Mouse (Mus musculus): Measurements from ENCODE around the gene Dolk. TPM values are rescaled to one million over a fixed set of nuclear protein-coding genes. Genes with fewer than 3 reads are reported as not detected.

Gene Dolk
- polyA plus RNA-seq, 1 experiment from 2014 or later: 37.4 TPM

DNA sequence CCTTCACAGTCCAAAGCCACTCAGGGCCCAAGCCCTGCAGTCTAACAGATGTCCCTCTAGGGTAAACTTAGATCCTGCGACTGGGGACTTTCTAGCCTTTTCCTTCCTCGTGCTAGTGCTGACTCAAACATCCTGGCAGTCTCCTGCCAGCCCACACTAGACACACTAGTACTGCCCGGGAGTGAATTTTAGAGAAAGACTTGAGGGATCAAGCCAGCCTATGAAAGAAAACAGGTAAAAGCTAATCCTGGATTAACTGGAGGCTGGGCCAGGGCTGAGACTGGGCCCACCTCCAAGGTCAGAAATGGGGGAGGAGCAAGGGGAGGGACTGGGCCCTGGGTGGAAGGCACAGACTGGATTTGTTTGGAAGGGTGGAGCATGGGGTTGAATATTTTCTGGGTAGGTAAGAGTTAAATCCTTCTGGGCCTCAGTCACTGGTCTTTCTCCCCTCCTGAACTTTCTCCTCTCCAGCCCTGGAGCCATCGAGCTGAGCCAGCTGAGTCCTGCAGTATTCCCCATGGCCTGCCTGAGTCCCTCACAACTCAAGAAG lies 19.7 kb downstream of the Dolk start:
- Histone ChIP-seq H3K9ac (replicated peaks) (no peak overlapping the region), H3K9me3 (replicated peaks) (no peaks in the 10 kb centered on the region), H3K27me3 (replicated peaks) (no peaks in the 10 kb centered on the region), H3K36me3 (peaks cover 40% of the 10 kb centered on the region), H3K4me3 (replicated peaks) (no peak overlapping the region), H3K4me1 (peaks cover 56% of the 10 kb centered on the region), H3K27ac (replicated peaks) (peak overlapping the region; percentile 71), H3K4me2 (no peak overlapping the region)
- ATAC-seq (ENCODE audit: low FRiP score): no peak
- WGBS: 34% methylated on average over 4 of the region's 4 CpGs

- ATAC-seq (ENCODE audit: low FRiP score): no peak; the same call in 1 of the 2 replicates
- peak within 1 kb of the TSS; percentile 71 for H3K27ac ChIP-seq (replicated peaks)
- 43% methylated on average over 5 of the region's 5 CpGs for WGBS
- no peak within 1 kb of the TSS for H3K4me2 ChIP-seq
- peaks cover 56% of the 10 kb centered on the region for H3K4me1 ChIP-seq
- H3K9me3 ChIP-seq (replicated peaks): no peaks in the 10 kb centered on the region
- H3K9ac ChIP-seq (replicated peaks): no peak within 1 kb of the TSS
- no peaks in the 10 kb centered on the region for H3K27me3 ChIP-seq (replicated peaks)
- H3K4me3 ChIP-seq (replicated peaks): no peak within 1 kb of the TSS
- H3K36me3 ChIP-seq: peaks cover 46% of the 10 kb centered on the region
These were observed 20.3 kb downstream of the Dolk start, which contains the start of gene Phyhd1 for GRCm38 (mm10) chr2:30265767-30266253. Gene Phyhd1, plus strand, starts transcription at chr2:30266203.

GRCm38 (mm10) chr2:30264671-30265519 lies 21.2 kb downstream of the Dolk start:
- Histone ChIP-seq H3K27ac (replicated peaks) (peak overlapping the region; percentile 71; the same call in 1 of the 2 replicates), H3K9me3 (replicated peaks) (no peaks in the 10 kb centered on the region), H3K4me3 (replicated peaks) (no peak overlapping the region), H3K27me3 (replicated peaks) (no peaks in the 10 kb centered on the region), H3K36me3 (peaks cover 53% of the 10 kb centered on the region), H3K4me1 (peaks cover 53% of the 10 kb centered on the region), H3K9ac (replicated peaks) (no peak overlapping the region), H3K4me2 (no peak overlapping the region)
- WGBS: 67% methylated on average over 7 of the region's 7 CpGs
- ATAC-seq (ENCODE audit: low FRiP score): no peak

GRCm38 (mm10) chr2:30263811-30264210 lies 22.3 kb downstream of the Dolk start:
- H3K4me2 ChIP-seq: no peak overlapping the region
- no peak overlapping the region for H3K9ac ChIP-seq (replicated peaks)
- peaks cover 61% of the 10 kb centered on the region for H3K36me3 ChIP-seq
- peaks cover 56% of the 10 kb centered on the region for H3K4me1 ChIP-seq
- WGBS: 94% methylated on average over 6 of the region's 6 CpGs
- no peaks in the 10 kb centered on the region for H3K27me3 ChIP-seq (replicated peaks)
- H3K9me3 ChIP-seq (replicated peaks): no peaks in the 10 kb centered on the region
- no peak overlapping the region for H3K27ac ChIP-seq (replicated peaks)
- ATAC-seq (ENCODE audit: low FRiP score): no peak
- H3K4me3 ChIP-seq (replicated peaks): no peak overlapping the region

DNA sequence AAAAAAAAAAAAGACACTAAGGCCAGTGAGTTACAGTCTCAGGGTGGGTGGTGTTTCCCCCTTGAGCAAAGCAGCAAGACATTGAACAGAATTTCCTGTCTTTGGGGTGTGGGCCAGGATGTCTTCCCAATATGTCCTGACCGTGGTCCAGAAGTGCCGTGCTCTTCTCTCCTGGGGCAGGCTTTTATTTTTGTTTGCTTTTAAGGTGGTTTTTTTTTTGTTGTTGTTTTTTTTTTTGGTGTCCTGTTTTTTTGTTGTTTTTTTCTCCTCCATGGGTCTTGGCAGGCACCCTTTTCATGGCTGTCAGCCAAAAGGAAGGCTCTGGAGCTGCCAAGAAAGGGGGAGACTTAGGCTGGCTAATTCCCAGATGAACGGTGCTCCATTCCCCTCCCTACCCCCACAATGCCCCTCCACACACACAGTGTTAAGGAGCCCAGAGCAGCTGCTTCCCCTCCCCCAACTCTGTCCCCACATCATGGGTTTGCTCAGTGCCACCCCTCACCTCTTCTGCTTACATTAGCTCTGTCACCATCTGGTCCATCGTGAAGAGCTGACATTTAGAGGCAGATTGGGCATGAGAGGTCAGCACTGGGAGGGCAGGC lies 23.2 kb downstream of the Dolk start:
- Histone ChIP-seq H3K36me3 (peaks cover 67% of the 10 kb centered on the region), H3K27ac (replicated peaks) (peak overlapping the region; percentile 37; the same call in 1 of the 2 replicates), H3K4me2 (no peak overlapping the region), H3K4me3 (replicated peaks) (no peak overlapping the region), H3K9ac (replicated peaks) (no peak overlapping the region), H3K9me3 (replicated peaks) (no peaks in the 10 kb centered on the region), H3K4me1 (peaks cover 58% of the 10 kb centered on the region), H3K27me3 (replicated peaks) (no peaks in the 10 kb centered on the region)
- 40% methylated on average over 4 of the region's 4 CpGs for WGBS
- peak; percentile 60 for ATAC-seq (ENCODE audit: low FRiP score)

GRCm38 (mm10) chr2:30261921-30262839 lies 24.0 kb downstream of the Dolk start:
- Histone ChIP-seq H3K36me3 (peaks cover 75% of the 10 kb centered on the region), H3K4me3 (replicated peaks) (no peak overlapping the region), H3K4me2 (no peak overlapping the region), H3K9ac (replicated peaks) (no peak overlapping the region), H3K4me1 (peaks cover 64% of the 10 kb centered on the region), H3K27me3 (replicated peaks) (no peaks in the 10 kb centered on the region), H3K9me3 (replicated peaks) (no peaks in the 10 kb centered on the region), H3K27ac (replicated peaks) (peak overlapping the region; percentile 28; the same call in 1 of the 2 replicates)
- 83% methylated on average over 18 of the region's 18 CpGs for WGBS
- ATAC-seq (ENCODE audit: low FRiP score): no peak

DNA sequence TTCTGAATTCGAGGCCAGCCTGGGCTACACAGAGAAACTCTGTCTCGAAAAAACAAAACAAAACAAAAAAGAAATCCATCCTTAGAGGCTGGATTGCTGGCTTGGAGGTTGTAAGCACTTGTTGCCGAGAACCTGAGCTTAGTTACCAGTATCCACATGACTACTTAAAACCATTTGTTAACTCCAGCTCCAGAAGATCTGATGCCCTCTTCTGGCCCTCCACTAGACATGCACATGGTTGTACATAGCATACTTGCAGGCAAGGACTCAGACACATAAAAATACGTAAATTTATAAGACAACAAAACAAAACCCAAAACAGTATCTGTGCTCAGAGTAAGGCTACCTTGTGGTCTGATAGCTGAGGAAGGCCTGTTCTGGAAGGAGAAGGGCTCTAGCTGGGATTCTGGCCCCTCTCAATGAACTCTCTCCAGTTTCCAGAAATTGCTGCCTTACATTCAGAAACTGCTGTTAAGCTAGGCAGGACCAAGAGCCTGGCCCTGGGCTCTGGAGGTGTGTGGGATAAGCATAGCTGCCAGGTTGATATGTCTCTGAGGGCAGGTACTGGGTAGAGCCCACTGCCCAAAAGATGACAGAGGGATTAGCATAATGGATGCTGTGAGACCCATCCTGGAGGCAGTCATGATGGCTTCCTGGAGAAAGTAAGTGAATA lies 24.9 kb downstream of the Dolk start:
- Histone ChIP-seq H3K27ac (replicated peaks) (no peak overlapping the region), H3K27me3 (replicated peaks) (no peaks in the 10 kb centered on the region), H3K36me3 (peaks cover 84% of the 10 kb centered on the region), H3K4me3 (replicated peaks) (no peak overlapping the region), H3K4me1 (peaks cover 55% of the 10 kb centered on the region), H3K9me3 (replicated peaks) (no peaks in the 10 kb centered on the region), H3K4me2 (no peak overlapping the region), H3K9ac (replicated peaks) (no peak overlapping the region)
- WGBS: 91% methylated on average over 4 of the region's 4 CpGs
- ATAC-seq (ENCODE audit: low FRiP score): no peak

GRCm38 (mm10) chr2:30259131-30260064 lies 26.7 kb downstream of the Dolk start:
- Histone ChIP-seq H3K27ac (replicated peaks) (no peak overlapping the region), H3K9ac (replicated peaks) (no peak overlapping the region), H3K4me1 (peaks cover 38% of the 10 kb centered on the region), H3K4me3 (replicated peaks) (no peak overlapping the region), H3K27me3 (replicated peaks) (no peaks in the 10 kb centered on the region), H3K9me3 (replicated peaks) (no peaks in the 10 kb centered on the region), H3K4me2 (no peak overlapping the region), H3K36me3 (peaks cover 93% of the 10 kb centered on the region)
- ATAC-seq (ENCODE audit: low FRiP score): no peak
- WGBS: 89% methylated on average over 15 of the region's 15 CpGs

DNA sequence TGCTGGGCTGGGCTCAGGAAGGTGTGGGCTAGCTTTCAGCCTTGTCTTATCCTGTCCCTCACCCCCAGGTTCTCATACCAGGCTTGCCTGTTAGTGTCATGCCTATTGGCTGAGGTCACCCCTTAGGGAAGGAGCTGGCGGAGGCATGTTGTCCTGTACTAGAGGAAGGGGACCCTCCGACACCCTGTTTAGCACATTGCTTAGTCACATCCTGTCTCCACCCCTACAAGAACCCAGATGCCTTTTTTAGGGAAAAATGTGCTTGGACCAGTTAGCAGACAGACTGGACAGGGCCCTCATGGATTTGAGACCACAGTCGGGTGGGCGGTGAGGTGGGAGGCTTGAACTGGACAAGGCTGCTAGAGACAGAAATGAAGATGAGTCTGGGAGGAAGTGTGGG lies 27.5 kb downstream of the Dolk start:
- peaks cover 85% of the 10 kb centered on the region for H3K36me3 ChIP-seq

More for the DNA sequence above, 27.5 kb downstream of the Dolk start:
- peaks cover 31% of the 10 kb centered on the region for H3K4me1 ChIP-seq
- no peaks in the 10 kb centered on the region for H3K27me3 ChIP-seq (replicated peaks)
- H3K27ac ChIP-seq (replicated peaks): no peak overlapping the region
- H3K9ac ChIP-seq (replicated peaks): no peak overlapping the region
- H3K4me2 ChIP-seq: no peak overlapping the region
- no peak overlapping the region for H3K4me3 ChIP-seq (replicated peaks)
- 82% methylated on average over 4 of the region's 4 CpGs for WGBS
- H3K9me3 ChIP-seq (replicated peaks): no peaks in the 10 kb centered on the region
- ATAC-seq (ENCODE audit: low FRiP score): no peak
